Mouse (Mus musculus): ENCODE results near the gene Eif1. TPM values are rescaled to one million over a fixed set of nuclear protein-coding genes. Genes with fewer than 3 reads are reported as not detected.
"Not testable (repeated sequence)": the region's sequence is repeated elsewhere in the genome, so short reads cannot be mapped to it uniquely, and the experiment has no call there.

Eif1 gene
- polyA plus RNA-seq, 1 experiment from 2014 or later = 1,883 TPM

DNA sequence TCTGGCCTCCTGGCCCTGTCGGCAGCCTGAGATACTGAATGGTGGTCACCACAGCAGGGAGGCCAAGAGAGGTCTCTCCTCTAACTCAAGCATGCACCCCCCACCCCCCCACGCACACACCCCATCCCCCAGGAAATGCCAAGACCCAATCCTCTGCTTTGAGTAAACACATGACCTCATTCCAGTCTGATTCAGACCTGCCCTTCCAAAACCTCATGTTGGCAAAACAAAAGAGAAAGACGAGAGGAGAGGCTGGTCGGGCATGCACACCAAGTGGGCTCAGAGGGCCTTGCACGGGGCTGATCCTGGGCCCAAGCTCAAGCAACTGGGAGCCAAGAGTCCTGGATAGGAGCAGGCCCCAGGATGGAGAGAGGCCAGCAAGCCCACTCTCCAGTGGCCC is 29.4 kb upstream of the Eif1 start:
- ATAC-seq (ENCODE audit: low read depth) (no peak), DNase-seq (no peak)
- Histone ChIP-seq H3K4me3 (replicated peaks) (no peak overlapping the region), H3K36me3 (no peaks in the 10 kb centered on the region), H3K4me1 (replicated peaks) (no peaks in the 10 kb centered on the region), H3K27me3 (no peaks in the 10 kb centered on the region), H3K4me2 (no peak overlapping the region), H3K9ac (no peak overlapping the region), H3K27ac (no peak overlapping the region), H3K9me3 (replicated peaks) (no peaks in the 10 kb centered on the region)
- WGBS (ENCODE audit: insufficient replicate concordance) = 50% methylated on average over 5 of the region's 5 CpGs

DNA sequence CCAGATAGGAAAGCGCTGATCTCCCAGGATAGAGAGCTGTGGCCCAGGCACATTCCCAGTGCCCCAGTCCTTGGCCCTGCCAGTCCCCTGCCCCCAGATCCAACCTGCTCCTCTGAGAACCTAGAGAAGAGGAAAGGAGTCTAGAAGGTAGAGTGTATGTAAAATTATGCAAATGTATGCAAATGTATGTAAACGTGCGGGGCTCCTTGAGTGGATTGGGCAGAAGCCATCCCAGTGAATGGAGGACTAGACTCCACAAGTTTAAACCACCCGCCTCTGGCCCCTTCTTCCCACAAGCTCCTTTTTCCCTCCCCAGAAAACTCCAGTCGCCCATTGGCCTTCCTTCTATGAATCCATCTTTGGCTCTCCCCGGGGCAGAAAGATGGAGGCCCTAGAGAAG is 26.8 kb upstream of the Eif1 start:
- no peak overlapping the region for H3K9ac ChIP-seq
- no peaks in the 10 kb centered on the region for H3K9me3 ChIP-seq (replicated peaks)
- no peaks in the 10 kb centered on the region for H3K27me3 ChIP-seq
- 49% methylated on average over 6 of the region's 6 CpGs for WGBS (ENCODE audit: insufficient replicate concordance)
- no peak overlapping the region for H3K27ac ChIP-seq
- no peaks in the 10 kb centered on the region for H3K36me3 ChIP-seq
- H3K4me1 ChIP-seq (replicated peaks) = peaks cover under 1% of the 10 kb centered on the region
- no peak for ATAC-seq (ENCODE audit: low read depth)
- H3K4me3 ChIP-seq (replicated peaks) = no peak overlapping the region
- no peak for DNase-seq
- H3K4me2 ChIP-seq = no peak overlapping the region

DNA sequence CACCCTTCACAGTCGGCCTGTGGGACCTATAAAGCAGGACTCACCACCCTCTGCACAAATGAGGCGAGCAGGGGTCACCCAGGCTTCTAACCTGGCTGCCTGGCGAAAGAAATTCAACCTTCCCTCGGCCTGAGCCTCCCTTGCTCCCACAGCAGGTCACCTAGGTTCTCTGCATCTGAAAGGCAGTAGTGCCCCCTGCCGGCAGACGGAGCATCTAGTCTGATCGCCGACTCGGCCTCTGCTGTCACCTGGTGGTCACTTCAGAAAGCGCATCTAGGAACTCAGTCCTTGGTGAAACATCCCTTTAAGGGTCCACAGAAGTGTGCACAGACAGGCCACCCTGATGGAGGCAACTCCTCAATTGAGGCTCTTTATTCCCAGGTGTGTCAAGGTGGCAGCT is 24.4 kb upstream of the Eif1 start:
- Histone ChIP-seq H3K4me3 (replicated peaks) (no peak overlapping the region), H3K4me2 (no peak overlapping the region), H3K9ac (no peak overlapping the region), H3K9me3 (replicated peaks) (no peaks in the 10 kb centered on the region), H3K36me3 (no peaks in the 10 kb centered on the region), H3K27ac (no peak overlapping the region), H3K27me3 (no peaks in the 10 kb centered on the region), H3K4me1 (replicated peaks) (peaks cover 5% of the 10 kb centered on the region)
- peak; percentile 25; the same call in 1 of the 2 replicates for ATAC-seq (ENCODE audit: low read depth)
- WGBS (ENCODE audit: insufficient replicate concordance) = 6% methylated on average over 10 of the region's 10 CpGs
- DNase-seq = peak; percentile 67

DNA sequence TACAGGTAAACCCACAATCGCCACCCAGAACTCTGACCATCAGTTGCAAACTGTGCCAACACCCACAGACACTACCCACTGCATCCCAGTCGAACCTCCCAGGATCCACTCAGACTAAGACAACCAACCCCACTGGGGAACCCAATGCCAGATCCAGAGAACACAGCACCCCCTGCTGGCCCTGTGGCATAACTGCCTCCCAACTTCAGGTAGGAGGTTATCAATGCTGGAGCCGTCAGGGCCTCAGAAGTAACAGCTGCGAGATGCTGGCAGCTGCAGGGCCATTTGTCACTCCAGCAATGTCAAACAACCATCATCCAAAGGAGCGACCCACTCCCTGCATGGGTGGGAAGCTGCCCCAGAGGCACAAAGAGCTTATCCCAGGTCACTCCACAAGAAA is 21.9 kb upstream of the Eif1 start:
- Histone ChIP-seq H3K36me3 (no peaks in the 10 kb centered on the region), H3K27ac (no peak overlapping the region), H3K4me1 (replicated peaks) (peaks cover 5% of the 10 kb centered on the region), H3K4me2 (peak overlapping the region; percentile 54), H3K9ac (no peak overlapping the region; the same call in 1 of the 2 replicates), H3K27me3 (no peaks in the 10 kb centered on the region), H3K9me3 (replicated peaks) (no peaks in the 10 kb centered on the region), H3K4me3 (replicated peaks) (no peak overlapping the region; the same call in 1 of the 2 replicates)
- no peak for DNase-seq
- no peak for ATAC-seq (ENCODE audit: low read depth)
- WGBS (ENCODE audit: insufficient replicate concordance) = 29% methylated on average over 5 of the region's 5 CpGs

DNA sequence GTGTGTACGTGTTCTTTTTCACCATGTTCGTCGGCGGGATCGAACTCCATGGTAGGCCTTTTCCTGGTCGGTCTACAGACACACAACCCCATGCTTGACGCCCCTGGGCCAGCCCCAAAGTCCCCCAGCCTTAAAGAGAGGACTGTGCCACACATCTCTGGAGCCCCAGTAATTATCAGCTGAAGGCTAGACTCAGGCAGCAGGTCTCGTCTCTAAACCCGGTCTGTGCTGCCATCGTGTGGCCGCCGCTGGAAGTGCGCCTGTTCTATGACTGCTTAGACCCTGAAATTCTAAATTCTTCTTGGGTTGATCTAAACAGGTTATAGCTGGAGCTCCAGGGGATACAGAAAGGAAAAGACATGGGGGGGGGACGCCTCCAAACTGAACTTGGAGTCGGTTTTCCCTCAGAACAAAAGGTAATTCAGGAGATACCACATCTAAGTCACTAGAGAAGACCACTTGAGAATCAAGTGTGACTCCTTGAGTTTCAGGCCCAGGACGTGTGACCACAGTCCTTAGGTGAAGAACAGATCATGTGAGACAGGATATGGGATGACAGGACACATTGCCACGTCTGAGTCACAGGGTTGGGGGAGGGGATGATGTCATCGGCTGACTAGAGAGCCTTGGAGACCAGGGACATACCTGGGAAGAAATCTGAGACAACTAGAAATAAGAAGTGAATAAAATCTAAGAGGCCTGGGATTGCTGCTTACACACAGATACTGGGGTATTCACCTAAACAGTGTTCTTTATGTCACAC is 21.2 kb upstream of the Eif1 start:
- peak overlapping the region; percentile 54 for H3K4me2 ChIP-seq
- peaks cover 5% of the 10 kb centered on the region for H3K4me1 ChIP-seq (replicated peaks)
- 16% methylated on average over 18 of the region's 18 CpGs for WGBS (ENCODE audit: insufficient replicate concordance)
- H3K27ac ChIP-seq = no peak overlapping the region
- peak; percentile 43 for ATAC-seq (ENCODE audit: low read depth)
- no peaks in the 10 kb centered on the region for H3K27me3 ChIP-seq
- no peak overlapping the region; the same call in 1 of the 2 replicates for H3K4me3 ChIP-seq (replicated peaks)
- no peaks in the 10 kb centered on the region for H3K36me3 ChIP-seq
- no peaks in the 10 kb centered on the region for H3K9me3 ChIP-seq (replicated peaks)
- H3K9ac ChIP-seq = no peak overlapping the region; the same call in 1 of the 2 replicates
- DNase-seq = peak; percentile 70

DNA sequence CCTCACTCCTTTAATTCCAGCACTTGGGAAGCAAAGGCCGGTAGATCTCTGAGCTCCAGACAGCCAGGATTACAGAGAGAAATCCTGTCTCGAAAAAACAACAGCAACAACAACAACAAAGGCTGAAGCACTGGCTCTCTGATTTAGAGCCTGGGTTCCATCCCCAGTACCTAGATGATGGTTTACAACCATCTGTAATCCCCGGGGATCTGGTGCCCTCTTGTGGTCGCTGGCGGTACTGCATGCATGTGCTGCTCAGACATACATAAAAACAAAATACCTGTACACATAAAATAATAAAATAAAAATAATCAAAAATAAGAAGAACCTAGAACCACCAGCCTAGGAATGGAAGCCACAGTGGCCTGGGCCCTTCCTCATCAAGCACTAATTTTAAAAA is 19.4 kb upstream of the Eif1 start:
- no peak overlapping the region for H3K4me3 ChIP-seq (replicated peaks)
- no peak overlapping the region for H3K4me2 ChIP-seq
- ATAC-seq (ENCODE audit: low read depth) (no peak), DNase-seq (peak; percentile 65)
- 0 out of 2 replicates have a peak, but pooled peaks cover under 1% of the 10 kb centered on the region for H3K27me3 ChIP-seq
- 6% methylated on average over 5 of the region's 5 CpGs for WGBS (ENCODE audit: insufficient replicate concordance)
- H3K36me3 ChIP-seq = no peaks in the 10 kb centered on the region
- peaks cover 5% of the 10 kb centered on the region for H3K4me1 ChIP-seq (replicated peaks)
- no peak overlapping the region for H3K27ac ChIP-seq
- no peak overlapping the region for H3K9ac ChIP-seq
- H3K9me3 ChIP-seq (replicated peaks) = no peaks in the 10 kb centered on the region

DNA sequence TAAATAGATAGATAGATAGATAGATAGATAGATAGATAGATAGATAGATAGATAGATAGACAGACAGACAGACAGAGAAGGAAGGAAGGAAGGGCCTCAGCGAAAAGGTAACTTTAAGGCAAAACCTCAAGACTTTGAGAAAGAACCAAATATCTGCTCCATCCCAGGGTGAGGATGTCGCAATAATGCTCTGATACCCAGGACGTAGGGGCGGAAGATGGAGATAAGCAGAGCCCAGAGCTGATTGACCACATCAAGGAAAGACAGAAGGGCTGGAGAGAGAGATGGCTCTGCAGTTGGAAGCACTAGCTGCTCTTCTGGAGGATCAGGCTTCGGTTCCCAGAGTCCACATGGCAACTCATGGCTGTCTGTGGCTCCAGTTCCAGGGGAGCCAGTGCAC is 18.4 kb upstream of the Eif1 start:
- Histone ChIP-seq H3K27me3 (0 out of 2 replicates have a peak, but pooled peaks cover 4% of the 10 kb centered on the region), H3K27ac (no peak overlapping the region), H3K4me2 (no peak overlapping the region), H3K4me1 (replicated peaks) (peaks cover 5% of the 10 kb centered on the region), H3K9me3 (replicated peaks) (no peaks in the 10 kb centered on the region), H3K36me3 (no peaks in the 10 kb centered on the region), H3K4me3 (replicated peaks) (no peak overlapping the region), H3K9ac (no peak overlapping the region)
- DNase-seq (no peak), ATAC-seq (ENCODE audit: low read depth) (no peak)
- 22% methylated on average over 5 of the region's 5 CpGs for WGBS (ENCODE audit: insufficient replicate concordance)

DNA sequence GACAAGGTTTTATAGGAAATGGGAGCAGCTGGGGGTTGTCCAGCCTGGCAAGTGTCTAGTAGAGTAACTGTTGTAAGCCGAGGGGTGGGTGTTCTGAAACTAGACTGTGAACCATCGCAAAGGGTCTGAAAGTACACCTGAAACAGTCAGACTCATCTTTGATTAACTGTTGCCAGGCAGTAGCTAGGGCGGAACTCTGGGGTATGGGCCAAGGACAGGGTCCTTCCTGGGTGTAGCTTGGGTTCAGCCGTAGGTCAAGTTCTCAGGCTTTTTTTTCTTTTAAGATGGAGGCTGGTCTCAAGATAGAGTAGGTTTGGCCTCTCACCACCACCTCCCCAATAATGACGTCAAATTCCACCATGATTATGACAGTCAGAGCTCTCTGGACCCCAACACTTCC is 11.8 kb upstream of the Eif1 start:
- WGBS (ENCODE audit: insufficient replicate concordance) = 73% methylated on average over 5 of the region's 5 CpGs
- no peak overlapping the region for H3K4me3 ChIP-seq (replicated peaks)
- DNase-seq (no peak), ATAC-seq (ENCODE audit: low read depth) (no peak)
- no peak overlapping the region for H3K9ac ChIP-seq
- H3K27ac ChIP-seq = no peak overlapping the region
- H3K36me3 ChIP-seq = no peaks in the 10 kb centered on the region
- 0 out of 2 replicates have a peak, but pooled peaks cover 4% of the 10 kb centered on the region for H3K27me3 ChIP-seq
- no peak overlapping the region for H3K4me2 ChIP-seq
- H3K9me3 ChIP-seq (replicated peaks) = no peaks in the 10 kb centered on the region
- H3K4me1 ChIP-seq (replicated peaks) = no peaks in the 10 kb centered on the region

DNA sequence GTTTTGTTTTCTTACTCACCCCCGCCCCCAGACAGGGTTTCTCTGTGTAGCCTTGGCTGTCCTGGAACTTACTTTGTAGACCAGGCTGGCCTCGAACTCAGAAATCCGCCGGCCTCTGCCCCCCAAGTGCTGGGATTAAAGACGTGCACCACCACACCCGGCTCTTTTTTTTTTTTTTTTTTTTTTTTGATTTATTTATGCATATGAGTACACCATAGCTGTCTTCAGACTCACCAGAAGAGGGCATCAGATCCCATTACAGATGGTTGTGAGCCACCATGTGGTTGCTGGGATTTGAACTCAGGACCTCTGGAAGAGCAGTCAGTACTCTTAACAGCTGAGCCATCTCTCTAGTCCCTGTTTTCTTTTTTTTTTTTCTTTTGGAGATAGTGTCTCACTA is 11.0 kb upstream of the Eif1 start:
- H3K36me3 ChIP-seq; H3K4me1 ChIP-seq (replicated peaks); H3K9ac ChIP-seq; H3K9me3 ChIP-seq (replicated peaks); ATAC-seq (ENCODE audit: low read depth); H3K4me3 ChIP-seq (replicated peaks); H3K4me2 ChIP-seq; H3K27ac ChIP-seq; DNase-seq; H3K27me3 ChIP-seq: not testable (repeated sequence)
- 75% methylated on average over 6 of the region's 6 CpGs for WGBS (ENCODE audit: insufficient replicate concordance)

DNA sequence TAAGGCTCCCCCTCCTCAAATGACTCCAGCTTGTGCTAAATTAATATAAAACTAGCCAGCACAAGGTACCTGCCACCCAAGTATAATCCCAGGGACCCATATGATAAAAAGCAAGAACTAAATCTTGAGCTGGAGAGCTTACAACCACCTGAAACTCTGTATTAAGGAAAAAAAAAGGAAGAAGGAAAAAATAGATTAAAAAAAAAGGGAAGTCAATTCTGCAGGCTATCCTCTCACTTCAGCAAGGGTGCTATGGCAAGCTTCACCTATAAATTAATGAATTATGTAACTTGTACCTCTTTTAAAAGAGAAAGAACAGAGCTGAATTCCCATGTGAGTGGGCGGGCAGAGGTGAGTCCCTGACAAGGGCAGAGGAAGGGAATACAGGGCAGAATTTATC is 8.0 kb upstream of the Eif1 start:
- Histone ChIP-seq H3K27ac (no peak overlapping the region), H3K9me3 (replicated peaks) (no peaks in the 10 kb centered on the region), H3K9ac (no peak overlapping the region), H3K4me3 (replicated peaks) (no peak overlapping the region), H3K4me1 (replicated peaks) (peaks cover 6% of the 10 kb centered on the region; the same call in 1 of the 2 replicates), H3K27me3 (no peaks in the 10 kb centered on the region), H3K4me2 (no peak overlapping the region), H3K36me3 (no peaks in the 10 kb centered on the region)
- no peak for ATAC-seq (ENCODE audit: low read depth)
- no peak for DNase-seq
- 67% methylated on average over 1 of the region's 1 CpGs for WGBS (ENCODE audit: insufficient replicate concordance)

DNA sequence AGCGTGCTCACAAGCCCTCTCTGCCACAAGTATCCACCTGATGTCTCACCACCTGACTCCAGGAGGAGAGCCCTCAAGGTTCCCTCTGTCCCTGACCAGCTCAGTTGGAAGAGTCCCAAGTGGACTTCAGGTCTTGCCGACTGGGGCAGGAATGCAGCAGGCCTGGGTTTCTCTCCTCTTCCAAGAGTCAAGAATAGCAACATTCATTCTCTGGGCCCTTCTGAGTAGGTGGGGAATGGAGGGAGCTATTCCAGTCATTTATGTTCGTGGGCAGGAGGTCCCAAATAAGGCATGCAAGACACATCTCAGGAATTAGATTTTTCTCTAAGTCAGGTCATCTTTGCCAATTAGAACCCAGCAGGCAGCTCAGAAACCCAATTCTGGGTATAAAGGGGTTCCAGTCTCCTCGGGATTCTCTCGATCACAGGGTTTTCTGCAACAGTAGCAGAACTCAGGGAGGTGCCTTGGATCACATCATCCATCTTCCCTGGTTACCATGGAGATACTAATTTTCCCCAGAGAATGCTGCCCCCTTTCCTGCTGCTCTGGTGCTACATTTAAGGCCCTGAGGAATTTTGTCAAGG is 7.5 kb upstream of the Eif1 start:
- Histone ChIP-seq H3K27ac (no peak overlapping the region), H3K4me1 (replicated peaks) (peaks cover 8% of the 10 kb centered on the region), H3K4me3 (replicated peaks) (no peak overlapping the region), H3K9ac (no peak overlapping the region), H3K27me3 (no peaks in the 10 kb centered on the region), H3K36me3 (no peaks in the 10 kb centered on the region), H3K4me2 (no peak overlapping the region), H3K9me3 (replicated peaks) (no peaks in the 10 kb centered on the region)
- 42% methylated on average over 5 of the region's 5 CpGs for WGBS (ENCODE audit: insufficient replicate concordance)
- DNase-seq = no peak
- no peak for ATAC-seq (ENCODE audit: low read depth)

DNA sequence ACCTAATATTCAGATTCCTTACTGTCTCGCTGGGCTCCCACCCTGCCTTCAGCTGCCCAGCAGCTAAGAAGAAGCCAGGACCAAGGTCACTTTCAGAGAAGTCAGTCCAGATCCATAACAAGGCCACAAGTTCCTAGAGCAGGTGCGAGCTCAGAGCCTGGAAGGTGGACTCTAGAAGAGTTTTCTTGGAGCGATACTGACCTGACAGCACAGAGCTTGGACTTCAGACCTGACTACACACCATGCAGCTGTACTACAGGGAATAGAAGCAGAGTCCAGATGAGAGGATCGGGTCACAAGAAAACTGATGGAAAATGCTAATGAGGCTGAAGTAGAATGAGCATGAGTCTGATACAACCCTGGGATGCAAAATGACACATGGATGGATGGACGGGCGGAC is 6.3 kb upstream of the Eif1 start:
- Histone ChIP-seq H3K27me3 (no peaks in the 10 kb centered on the region), H3K4me3 (replicated peaks) (no peak overlapping the region), H3K4me1 (replicated peaks) (peaks cover 21% of the 10 kb centered on the region), H3K27ac (no peak overlapping the region), H3K36me3 (no peaks in the 10 kb centered on the region), H3K9ac (no peak overlapping the region), H3K9me3 (replicated peaks) (no peaks in the 10 kb centered on the region), H3K4me2 (no peak overlapping the region)
- no peak for DNase-seq
- no peak for ATAC-seq (ENCODE audit: low read depth)
- 75% methylated on average over 6 of the region's 6 CpGs for WGBS (ENCODE audit: insufficient replicate concordance)
